Mouse (Mus musculus) thymus, postnatal 10 days (tissue): ENCODE data around the gene Fhl2.
"Not testable (repeated sequence)": the region's sequence is repeated elsewhere in the genome, so short reads cannot be mapped to it uniquely, and the experiment has no call there.

Experiments
- DNase-seq, 2 experiments: peaks; one replicate each; pipeline ENCODE4 v3.0.0; 2021; ENCODE audit warnings: low spot score in 2 of 2

Fhl2 gene

DNA sequence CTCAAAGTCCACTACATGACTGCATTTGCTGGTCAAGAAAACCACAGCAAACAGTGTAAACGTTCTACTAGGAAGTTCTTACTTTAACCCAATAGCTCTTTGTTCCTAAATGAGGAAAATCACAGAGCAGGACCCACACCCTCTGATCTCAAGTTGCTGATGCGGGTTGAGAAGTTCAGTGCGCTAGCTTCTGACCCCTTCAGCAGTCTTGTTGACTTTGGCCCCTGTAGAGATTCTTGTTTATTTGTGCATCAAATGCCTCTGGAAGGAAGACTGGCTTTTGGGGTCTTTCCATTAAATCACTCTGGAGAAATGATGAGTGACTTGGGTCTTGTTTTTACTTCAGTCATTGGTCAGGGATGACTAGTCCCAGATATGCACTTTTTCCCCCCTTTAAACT is 46.6 kb downstream of the Fhl2 start:
- no peak for DNase-seq

DNA sequence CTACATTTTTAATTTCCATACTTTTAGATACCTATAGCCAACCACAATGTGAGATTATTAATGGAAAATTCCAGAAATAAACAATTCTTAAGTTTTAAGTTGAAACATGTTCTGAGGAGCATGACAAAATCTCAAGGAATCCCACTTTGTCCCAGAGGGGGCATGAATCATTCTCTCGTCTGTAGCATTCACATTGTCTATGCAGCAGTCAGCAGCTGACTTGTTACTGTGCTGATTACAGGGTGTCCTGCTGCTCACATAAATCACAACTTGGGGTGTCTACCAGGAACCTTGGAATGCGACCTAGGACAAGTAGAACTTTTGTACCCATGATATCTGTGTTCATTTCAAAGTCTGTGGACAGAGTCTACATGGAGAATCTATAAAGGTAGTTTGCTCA is 49.3 kb downstream of the Fhl2 start:
- no peak for DNase-seq

DNA sequence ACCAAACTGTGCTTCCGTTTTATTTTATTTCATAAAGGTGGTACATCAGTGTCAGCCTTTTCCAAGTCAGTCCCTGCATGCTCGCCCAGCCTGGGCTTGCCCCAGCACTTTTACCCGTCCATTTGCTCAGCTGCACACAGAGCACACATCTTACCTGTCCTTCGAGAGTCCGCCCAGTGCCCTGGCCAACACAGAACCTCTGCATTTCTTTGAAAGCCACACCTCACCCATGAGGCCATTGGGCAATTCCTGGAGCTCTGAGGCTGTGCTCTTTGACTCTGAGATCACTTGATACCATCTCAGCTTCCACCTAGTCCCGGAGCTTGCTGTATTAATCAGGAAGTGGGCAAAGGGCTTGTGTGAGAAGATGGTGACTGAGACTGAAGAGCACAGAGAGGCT is 51.4 kb downstream of the Fhl2 start:
- no peak for DNase-seq

DNA sequence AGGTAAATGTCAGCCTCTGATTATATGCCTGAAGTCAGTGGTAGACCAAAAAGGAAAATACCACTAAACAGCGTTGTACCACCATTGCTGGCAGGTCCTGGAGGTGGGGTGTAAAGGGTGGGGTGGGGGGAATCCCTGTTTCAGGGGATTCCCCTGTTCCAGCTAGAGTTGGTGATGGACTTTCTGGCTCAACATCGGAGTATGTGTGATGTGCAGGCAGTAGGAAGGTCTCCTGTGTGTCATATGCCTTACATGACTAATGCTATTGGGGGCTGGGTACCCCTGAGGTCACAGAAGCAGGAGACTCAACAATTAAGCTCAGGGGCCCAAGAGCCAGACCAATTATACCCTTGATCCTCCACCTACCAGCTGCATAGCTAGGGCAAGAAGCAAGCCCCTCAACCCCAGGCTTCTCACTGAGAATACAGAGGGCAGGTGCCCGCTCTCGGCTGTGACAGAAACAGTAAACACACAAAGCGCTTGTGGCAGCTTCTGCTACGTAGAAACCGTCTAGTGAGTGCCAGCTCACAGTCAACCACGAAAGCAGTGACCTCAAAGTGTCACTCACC is 52.4 kb downstream of the Fhl2 start:
- no peak for DNase-seq

DNA sequence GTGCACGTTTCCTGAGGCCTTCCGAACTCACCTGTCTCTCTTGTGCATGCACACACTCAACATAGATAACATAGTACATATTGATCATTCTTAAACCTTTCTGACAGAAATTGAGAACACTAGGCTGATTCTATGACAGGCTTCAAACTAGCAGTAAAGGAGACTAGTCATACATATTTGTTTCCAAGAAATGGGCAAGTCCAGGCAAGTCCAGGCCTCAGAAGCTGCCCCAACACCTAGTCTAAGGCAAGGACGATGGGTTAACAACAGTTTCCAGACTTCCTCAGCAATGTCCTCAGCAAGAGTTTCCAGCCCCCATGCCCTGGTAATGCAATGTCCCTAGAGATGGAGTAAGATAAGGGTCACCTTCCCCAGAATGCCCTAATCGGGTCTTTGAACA is 53.0 kb downstream of the Fhl2 start:
- no peak for DNase-seq

DNA sequence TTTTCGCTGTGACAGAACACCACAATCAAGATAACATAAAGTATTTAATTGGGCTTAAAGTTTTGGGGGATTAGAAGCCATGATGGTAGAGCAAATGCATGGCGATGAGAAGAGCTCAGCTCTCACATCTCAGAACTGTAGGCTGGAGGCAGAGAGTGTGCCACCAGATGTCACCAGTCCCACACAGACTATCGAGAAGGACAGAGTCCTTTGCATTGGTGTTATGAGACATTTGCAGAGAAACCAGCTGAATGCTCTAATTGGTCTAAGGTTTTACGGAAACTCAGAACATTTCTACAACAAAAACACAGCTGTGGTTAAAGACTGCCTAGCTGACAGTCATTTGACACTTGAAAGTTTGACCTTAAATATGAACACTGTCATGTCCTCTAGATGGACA is 53.5 kb downstream of the Fhl2 start:
- DNase-seq, result no peak

DNA sequence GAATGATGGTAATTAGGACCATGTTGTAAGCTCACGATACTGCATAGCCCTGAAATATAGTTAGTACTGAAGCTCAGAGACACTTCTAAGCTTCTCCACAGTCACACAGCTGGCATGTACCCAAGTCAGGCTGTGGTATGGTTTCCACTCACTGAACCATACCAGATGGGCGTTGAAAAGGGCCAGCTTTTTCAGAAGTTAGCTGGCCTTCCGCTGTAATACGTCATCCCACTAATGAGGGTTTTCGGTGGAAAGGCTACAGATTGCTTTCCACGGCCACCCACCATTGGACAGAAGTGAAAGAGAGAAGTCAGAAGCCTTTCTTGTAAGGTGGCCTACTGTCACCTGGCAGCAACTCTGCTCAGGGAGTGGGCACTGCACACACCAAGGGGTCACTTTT is 53.9 kb downstream of the Fhl2 start:
- DNase-seq, result no peak

DNA sequence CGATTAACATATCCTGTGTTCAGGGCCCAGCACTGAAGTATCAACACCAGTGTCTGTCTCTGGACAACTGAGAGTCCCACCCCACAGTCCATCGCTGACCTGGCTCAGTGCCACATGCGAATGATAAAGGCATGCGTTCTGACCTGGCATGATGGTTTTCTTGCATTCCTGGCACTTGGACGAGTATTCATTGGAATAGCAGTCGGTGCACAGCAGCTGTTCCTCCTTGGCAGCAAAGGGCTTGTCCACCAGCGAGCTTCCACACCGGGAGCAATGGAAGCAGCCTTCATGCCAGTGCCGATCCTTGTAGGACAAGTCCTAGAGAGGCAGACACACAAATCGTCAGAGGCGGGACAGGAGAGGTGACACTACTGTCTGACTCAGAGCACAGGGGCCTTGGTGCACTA is 55.2 kb downstream of the Fhl2 start:
- DNase-seq, result no peak

DNA sequence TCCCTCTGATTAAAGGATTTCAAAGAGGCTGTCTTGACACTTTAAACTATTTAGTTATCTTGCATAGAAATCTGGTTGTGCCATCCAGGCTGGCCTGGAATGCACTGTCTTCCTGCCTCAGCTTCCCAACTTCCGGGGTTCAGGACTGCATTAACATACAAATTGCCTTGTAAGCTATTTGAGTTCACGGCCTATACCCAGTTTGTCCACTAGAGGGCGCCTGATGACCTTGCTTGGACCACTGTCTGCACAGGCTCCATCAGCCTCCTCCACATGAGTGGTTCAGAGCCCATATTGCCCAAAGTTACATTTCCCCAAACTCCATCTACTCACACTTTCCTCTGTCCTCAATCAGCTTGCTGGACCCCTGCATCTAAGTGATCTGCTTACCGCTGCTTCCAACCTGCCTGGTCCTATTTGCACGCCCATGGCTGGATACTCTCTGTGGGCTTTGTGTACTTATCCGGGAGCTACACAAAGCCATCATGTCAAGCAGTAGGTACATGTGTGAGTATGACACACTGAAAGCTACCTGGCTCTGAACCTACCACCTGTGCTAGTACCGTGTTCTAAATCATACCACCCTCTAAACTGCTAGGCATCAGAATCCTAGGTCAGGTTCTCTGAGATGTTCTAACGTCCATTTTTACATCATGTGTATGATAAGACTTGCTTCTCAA is 57.1 kb downstream of the Fhl2 start:
- peak; percentile 63 to 86 for DNase-seq

DNA sequence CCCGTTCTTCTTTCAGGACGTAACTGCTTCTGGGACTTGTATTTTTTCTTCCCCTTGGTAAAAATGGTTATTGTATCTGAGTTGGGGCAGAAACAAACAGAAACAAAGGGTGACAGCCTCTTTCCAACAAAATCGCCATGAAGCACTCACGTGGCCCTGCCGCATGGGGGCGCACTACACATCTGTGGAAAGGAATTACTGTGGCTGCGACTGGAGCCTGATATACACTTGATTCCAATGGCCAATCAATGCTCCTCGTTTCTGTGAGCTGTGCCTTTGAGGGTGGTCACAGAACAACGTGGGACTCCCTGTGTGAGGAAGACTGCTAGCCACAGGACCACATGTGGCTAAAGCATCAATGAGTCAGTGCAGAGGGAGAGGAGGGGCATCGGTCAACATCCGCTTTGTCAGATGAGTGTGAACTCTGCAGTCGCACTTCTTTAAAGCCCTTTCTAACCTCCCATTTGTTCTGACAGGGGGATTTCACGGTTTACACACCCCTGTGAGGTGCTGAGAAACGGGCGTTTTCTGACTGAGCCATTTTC is 58.4 kb downstream of the Fhl2 start:
- no peak for DNase-seq

DNA sequence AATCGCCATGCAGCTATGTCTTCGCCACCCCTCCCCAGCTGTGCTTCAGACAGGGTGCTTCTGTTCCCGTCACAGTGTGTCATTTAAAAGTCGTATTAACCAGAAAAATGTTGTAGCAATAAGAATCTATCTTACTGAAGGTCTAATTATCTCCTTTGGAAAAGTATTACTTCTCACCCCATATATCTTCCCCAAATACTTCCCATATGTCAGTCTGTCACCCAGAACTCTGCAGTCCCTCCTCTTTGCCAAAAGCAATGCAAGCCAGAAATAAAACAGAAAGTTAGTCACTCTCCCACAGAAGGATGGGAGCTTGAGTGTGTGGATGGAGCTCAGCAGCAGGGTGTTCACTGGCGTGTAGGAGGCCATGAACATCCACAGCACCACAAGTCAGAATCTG is 59.5 kb downstream of the Fhl2 start:
- no peak for DNase-seq

DNA sequence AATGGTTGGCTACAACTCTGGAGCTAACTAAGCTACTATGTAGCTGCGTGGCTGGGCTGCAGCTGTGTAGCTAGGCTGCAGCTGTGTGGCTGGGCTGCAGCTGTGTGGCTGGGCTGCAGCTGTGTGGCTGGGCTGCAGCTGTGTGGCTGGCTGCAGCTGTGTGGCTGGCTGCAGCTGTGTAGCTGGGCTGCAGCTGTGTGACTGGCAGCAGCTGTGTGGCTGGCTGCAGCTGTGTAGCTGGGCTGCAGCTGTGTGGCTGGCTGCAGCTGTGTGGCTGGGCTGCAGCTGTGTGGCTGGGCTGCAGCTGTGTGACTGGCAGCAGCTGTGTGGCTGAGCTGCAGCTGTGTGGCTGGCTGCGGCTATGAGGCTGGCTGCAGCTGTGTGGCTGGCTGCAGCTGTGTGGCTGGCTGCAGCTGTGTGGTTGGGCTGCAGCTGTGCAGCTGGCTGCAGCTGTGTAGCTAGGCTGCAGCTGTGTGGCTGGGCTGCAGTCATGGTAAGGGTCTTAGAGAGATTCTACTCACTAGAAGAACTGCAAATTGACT is 60.2 kb downstream of the Fhl2 start:
- DNase-seq, result not testable (repeated sequence)

DNA sequence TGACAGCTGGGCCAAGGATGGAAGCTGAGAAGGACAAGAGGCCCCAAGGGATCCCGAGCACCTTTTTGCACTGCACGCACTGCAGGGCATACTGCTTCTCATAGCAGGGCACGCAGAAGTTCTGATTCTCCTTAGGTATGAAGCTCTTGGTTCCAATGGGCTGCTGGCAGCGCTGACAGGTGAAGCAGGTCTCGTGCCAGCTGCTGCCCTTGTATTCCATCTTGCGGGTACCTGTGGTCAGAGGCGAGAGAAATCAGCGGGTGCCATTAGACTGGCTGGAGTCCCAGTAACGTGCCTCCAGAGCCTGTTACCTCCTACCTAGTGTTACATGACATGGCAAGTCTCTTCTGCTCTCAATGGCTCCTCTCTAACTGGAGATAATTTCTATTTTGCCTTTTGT is 65.2 kb downstream of the Fhl2 start:
- no peak for DNase-seq

DNA sequence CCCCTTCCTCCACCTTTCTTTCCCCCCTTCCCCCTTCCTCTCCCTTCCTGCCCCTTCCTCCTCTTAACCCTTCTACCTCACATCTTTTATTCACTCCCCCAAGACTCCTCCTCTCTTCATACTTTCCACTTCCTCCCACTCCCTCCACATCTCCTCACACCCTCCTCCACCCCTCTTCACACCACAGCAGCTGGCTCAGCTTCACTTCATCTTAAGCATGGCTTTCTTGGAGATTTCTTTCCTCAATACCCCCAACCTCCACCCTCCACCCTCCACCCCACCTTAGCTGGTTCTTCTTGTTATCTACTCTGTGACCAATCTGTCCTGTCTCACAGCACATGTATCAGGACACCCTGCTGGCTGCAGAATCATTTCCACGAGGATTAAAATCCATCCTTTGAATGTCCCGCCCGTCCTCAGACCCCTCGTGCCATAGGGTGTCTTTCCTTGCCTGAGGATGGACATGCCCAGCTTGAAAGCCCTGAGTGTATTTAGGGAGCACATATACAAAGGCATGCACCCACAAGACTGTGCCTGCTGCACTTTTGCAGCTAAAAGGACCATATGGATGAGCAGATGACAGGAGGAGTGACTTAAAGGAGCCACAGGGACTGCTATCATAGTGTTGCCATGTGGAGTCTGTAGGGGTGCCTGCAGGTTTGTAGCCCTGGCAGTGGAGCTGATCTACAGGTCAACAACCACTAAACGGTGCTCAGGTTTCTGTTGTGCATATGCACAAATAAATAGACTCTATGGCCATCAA is 66.4 kb downstream of the Fhl2 start:
- no peak for DNase-seq

DNA sequence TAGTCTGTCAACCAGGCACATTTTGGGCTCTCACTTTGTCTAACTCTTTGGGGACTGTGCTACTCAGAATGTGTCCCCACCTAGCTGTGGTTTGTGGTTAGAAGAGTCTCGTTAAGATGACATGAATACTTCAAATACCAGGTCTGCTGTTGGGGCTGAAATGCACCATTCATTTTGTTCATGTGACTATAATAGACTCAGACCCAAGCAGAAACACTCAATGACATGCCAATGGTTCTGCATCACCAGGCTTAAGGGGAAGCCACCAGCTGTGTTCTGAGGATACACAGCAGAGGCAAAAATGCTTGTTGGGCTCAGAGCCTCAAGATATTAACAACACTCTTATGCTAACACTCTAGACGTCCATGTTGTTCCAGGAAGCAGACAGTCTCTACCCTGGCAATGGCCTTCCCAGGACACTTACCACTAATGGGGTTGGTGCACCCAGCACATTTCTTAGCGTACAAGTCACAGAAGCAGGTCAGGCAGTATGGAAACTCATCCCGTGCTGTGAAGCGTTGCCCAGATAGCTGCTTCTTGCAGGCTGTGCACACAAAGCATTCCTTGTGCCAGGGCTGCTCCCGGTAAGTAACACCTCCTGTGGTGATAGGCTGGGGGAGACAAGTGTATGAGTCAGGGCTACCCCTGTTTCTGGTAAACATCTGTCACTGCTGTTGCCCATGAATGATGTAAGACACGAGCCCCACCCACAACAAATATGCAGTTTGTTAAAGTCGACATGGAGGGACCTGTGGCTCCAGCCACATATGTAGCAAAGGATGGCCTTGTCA is 68.8 kb downstream of the Fhl2 start:
- DNase-seq, result no peak

DNA sequence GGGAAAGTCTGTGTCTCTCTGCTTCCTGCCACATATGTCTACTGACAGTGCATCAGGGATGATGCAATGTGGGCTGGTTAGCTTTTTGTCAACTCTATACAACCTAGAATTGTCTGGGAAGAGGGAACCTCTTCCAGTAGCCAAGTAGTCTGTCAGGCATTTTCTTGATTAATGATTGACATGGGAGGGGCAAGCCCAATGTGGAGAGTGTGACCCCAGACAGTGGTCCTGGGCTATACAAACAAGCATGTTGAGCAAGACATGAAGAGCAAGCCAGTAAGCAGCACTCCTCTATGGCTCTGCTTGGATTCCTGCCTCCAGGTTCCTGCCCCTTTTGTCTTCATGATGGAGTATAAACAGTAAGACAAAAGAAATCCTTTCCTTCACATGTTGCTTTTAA is 69.6 kb downstream of the Fhl2 start:
- DNase-seq, result no peak

DNA sequence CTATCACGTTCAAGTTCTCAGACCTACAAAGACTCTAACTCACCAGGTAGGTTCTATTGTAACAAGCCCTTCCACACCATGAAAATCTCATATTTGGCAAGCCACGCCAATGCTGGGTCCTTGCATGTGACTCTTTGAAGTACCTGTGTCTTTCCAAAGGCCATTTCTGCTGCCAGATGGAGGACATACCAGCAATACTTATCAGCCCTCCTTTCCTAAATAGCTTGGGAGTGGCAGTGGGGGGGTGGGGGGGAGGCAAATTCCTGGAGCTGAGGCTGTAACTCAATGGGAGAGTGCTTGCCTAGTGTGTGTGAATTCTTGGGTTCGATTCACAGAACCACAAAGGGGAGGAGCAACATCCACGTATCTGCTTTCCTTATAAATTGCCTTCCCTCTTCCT is 72.1 kb downstream of the Fhl2 start:
- no peak for DNase-seq

DNA sequence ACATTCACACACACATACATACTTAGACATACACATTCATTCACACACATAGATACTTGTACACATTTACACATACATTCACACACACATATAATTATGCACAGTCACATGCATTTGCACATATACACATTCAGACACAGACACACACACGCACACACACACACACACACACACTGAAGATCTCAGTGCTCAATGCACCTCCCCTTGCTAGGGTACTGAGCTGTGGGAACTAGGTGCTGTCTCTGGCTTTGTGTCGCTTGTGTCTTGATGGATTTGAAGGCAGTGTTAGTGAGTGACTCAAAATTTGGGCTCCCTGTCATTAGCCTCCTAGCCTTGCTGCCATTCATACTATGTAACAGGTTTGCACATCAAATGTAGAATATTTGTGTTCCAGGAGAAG is 74.2 kb downstream of the Fhl2 start:
- no peak for DNase-seq

DNA sequence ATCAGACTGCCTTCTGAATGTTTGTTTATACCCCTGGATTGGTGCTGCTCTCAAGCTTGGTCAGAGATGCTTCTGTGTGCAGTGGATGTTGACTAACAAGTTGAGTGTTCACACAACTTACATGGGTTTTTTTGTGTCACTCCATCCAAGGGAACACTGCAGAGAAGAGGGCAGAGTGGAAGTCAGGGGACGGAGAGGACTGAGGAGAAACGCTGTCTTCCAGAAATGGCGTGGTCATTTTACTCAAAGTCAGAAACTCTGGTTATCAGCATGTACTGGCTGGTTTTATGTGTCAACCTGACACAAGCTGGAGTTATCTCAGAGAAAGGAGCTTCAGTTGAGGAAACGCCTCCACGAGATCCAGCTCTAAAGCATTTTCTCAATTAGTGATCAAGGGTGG is 75.8 kb downstream of the Fhl2 start:
- no peak for DNase-seq

DNA sequence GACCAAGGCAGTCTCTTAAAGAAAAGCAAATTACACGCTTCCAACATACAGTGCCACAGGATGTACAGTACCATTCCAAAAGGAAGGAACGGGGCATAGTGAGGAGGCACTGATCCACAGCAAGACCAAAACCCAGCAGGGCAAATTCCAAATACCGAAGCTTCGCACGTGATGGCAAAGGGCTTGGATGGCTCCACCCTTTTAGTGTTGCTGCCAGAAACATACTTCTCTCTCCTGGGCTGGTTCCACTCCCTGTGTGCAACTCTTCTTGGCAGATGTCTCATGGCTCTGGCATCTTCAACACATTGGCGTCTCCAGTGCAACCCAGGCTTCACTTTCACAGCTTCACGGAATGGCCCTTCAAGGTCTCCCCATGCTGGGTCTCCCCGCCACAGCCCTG is 79.3 kb downstream of the Fhl2 start:
- no peak for DNase-seq

DNA sequence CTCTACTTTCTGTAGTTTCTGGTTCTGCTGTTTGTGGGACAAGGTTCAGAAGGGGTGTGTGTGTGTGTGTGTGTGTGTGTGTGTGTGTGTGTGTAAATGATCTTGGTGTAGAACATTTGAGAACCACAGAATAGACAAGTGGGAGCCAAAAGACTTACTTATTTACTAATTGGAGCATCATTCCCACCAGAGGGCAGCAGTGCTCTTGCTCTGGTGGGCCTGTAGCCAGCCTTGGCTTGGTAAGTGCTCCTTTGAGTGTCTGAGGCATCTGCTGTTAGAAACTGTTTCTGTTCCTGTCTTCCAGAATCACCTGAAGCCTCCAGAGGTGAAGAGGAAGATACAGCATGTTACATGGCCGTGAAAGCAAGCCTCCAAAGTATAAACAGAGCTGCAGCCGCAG is 83.9 kb downstream of the Fhl2 start:
- DNase-seq, result peak in 1 of 2 experiments; percentile 49

DNA sequence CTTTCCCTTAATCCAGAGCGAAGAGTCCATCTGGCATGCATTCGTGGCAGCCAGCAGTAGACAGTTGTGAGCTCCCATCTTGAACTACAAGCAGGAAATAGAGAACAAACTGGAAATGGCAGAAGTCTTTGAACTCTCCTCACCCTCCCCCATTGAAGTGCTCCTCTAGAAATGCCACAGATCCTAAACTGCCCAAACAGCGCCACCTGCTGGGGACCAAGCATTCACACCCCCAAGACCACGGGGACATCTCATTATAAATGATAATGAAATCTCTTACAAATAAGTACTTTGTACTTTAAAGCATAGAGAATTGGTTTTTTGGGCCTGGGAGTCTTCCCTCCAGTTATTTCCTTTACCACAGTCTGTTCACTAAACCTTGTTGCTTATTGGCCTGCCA is 86.2 kb downstream of the Fhl2 start:
- DNase-seq, result peak; percentile 41 to 74
